Mouse (Mus musculus) heart, adult 2 months (tissue): ENCODE results near the gene Chp2.

Experiments
- CTCF ChIP-seq: fragments of 200-600 bp; IDR thresholded peaks from 2 replicates; pipeline ENCODE4 v1.8.1; 2022; ENCODE audit warnings: antibody characterized with exemption, mild to moderate bottlenecking, moderate library complexity
- EP300 ChIP-seq: fragments of 200-500 bp; IDR thresholded peaks from 2 replicates; pipeline ENCODE4 v1.6.1; 2011; ENCODE audit warnings: low read depth, low read length, control low read depth; ENCODE audit not compliant: insufficient read depth
- POLR2A ChIP-seq: fragments of 200-500 bp; IDR thresholded peaks from 2 replicates; pipeline ENCODE4 v1.6.1; 2011; ENCODE audit warnings: mild to moderate bottlenecking, low read depth, low read length, control low read depth; ENCODE audit not compliant: insufficient read depth

- TF ChIP-seq CTCF (peak; percentile 25; the same call in 1 of the 2 replicates), POLR2A (no peak), EP300 (no peak)
Observed at GRCm38 (mm10) chr7:122240413-122241119, 21.3 kb downstream of the Chp2 start.
